Mouse (Mus musculus) heart, adult 8-10 months (tissue): ENCODE data around the gene Zfp995. TPM values are rescaled to one million over a fixed set of nuclear protein-coding genes. Genes with fewer than 3 reads are reported as not detected.
"Not testable (repeated sequence)": the region's sequence is repeated elsewhere in the genome, so short reads cannot be mapped to it uniquely, and the experiment has no call there.

ENCODE experiments used
- DNase-seq: peaks from one replicate; pipeline ENCODE4 v3.0.0; 2022; ENCODE audit warnings: low spot score
- total RNA-seq, 4 experiments: library from RNA; stranded (reverse); gene quantifications; 2 replicates each; pipeline ENCODE4 v1.2.4; 2022

Gene Zfp995
- total RNA-seq: 1 to 10 TPM in 2 of 4 experiments, under 1 TPM in 2; 0.40 to 1.5 (median 1.2) TPM

DNA sequence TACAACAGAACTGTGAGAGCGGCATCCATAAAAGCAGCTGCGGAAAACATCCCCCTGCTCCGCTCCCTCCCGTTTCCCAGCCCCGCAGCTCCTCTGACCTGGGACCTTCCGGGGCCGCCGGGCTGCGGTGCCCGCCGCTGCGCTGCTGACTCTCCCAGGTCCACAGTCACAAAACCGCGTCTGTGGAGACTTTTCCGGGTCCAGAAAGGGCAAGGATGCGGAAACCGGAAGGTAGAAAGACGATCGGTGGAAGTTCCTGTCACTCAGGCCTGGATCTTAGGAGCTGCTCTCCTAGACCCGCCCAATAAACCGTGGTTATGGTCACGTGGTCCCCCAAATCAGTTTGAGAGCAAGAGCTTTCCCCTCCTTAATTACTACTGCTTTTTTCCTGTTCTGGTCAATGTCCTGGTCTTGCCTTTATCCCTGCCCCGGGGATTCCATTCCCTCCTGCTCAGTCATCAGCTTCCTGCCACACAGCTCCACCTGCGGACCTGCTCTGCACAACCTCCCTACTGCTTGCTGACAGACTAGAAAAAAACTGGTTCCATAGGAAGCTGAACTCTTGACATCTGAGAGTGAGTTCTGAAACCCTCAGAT, at the start of gene Zfp995:
Zfp995 (minus strand) TSS at position 471 of the 597 bp plus-strand sequence.
- DNase-seq: peak; percentile 69

- DNase-seq: no peak
These were observed 687 bp downstream of the Zfp995 start for GRCm38 (mm10) chr17:21909039-21909438.

DNA sequence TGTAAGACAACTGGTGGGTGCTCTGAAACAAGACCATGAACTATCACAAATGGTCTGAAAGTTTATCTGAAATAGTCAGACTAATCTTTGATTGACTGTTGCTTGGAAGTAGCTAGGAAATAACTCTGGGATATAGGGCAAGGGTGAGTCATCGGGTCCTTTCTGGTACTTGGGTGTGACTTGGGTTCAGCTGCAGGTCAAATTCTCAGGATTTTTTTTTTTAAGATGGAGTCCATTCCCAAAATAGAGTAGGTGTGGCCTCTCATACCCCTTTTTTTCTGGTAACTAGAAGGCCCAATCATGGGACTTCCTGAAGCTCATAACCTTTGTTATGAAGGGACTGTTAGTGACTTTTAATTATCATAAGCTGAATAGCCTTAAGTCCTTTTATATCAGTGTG, 38.5 kb downstream of the Zfp995 start:
- DNase-seq: no peak

GRCm38 (mm10) chr17:21846322-21846582, 63.5 kb downstream of the Zfp995 start:
- DNase-seq: not testable (repeated sequence)

GRCm38 (mm10) chr17:21845545-21846321, 64.0 kb downstream of the Zfp995 start, which contains the start of gene Zfp820:
TSS of gene Zfp820 (minus strand) at chr17:21845772.
- DNase-seq: peak; percentile 79

DNA sequence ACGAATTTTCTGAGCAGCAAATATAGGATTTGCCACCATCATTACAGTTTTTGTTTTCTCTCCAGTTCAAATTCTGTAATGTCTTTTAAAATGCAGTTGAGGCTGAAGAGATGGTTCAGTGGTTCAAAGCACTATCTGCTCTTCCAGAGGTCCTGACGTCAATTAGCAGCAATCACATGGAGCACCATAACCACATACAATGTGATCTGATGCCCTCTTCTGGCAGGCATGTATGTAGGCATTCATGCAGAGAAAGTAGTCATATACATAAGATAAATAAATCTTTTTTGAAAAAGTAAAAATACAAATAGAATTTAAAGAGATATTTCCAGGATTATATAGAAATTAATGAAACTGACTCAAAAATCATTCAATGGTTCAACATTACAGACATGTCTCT, 71.2 kb downstream of the Zfp995 start:
- DNase-seq: no peak

Other genes with a start within 250 kb of the Zfp995 start
- 1 to 10 TPM in 2 of 4 experiments, not detected in 2; 2.1 to 3.5 TPM for gene Gm10226, start 218.1 kb downstream of the Zfp995 start, total RNA-seq
- 1 to 10 TPM; 1.3 to 2.0 (median 1.5) TPM for gene Zfp760, start 202.2 kb downstream of the Zfp995 start, total RNA-seq
- gene Zfp229, start 179.1 kb downstream of the Zfp995 start, total RNA-seq: 1 to 10 TPM; 3.6 to 6.7 (median 5.1) TPM
- under 1 TPM; 0.76 to 0.88 (median 0.81) TPM for gene Zfp820, start 64.2 kb downstream of the Zfp995 start, total RNA-seq
- 1 to 10 TPM; 5.0 to 6.3 (median 5.6) TPM for gene Zfp942, start 52.5 kb upstream of the Zfp995 start, total RNA-seq
- 10 to 100 TPM; 17.1 to 21.9 (median 19.1) TPM for gene Zfp943, start 52.6 kb upstream of the Zfp995 start, total RNA-seq